Mouse (Mus musculus) cerebellum, adult 2 months (tissue): Measurements from ENCODE around the gene Hoxd13.

ENCODE experiments used
- CTCF ChIP-seq: fragments of 200-500 bp; IDR thresholded peaks from 2 replicates; pipeline ENCODE4 v1.5.1; 2011; ENCODE audit warnings: low read depth, mild to moderate bottlenecking, control low read depth, low read length, moderate library complexity, borderline replicate concordance; ENCODE audit not compliant: insufficient read depth
- POLR2A ChIP-seq: fragments of 200-500 bp; IDR thresholded peaks from 2 replicates; pipeline ENCODE4 v1.6.1; 2011; ENCODE audit warnings: low read length, control low read depth, borderline replicate concordance; ENCODE audit not compliant: insufficient read depth

DNA sequence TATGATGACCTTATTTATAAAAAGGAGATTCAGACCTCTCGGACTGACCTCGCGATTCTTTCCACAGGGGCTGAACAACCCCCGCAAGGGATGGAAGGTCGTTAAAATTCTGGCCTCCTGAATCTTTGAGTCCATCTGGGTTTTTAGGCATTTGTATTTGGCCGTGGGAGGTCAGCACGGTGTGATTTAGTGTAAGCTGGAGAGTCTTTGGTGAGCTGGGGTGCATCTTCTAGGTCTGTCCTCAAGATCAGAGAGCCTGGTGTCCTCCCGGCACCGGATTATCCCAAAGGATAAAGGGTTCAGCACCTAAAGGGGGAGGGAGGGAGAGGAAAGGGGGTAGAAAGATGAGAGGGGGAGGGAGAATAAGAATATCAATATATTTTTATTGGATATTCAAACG lies 35.2 kb downstream of the Hoxd13 start:
- TF ChIP-seq CTCF (no peak), POLR2A (no peak)
